Mouse (Mus musculus): ENCODE results near the gene Rfx1. TPM values are rescaled to one million over a fixed set of nuclear protein-coding genes. Genes with fewer than 3 reads are reported as not detected.

Gene Rfx1
- total and polyA plus RNA-seq, 2 experiments from 2014 or later, result 8.8 to 28.4 TPM

GRCm38 (mm10) chr8:84072321-84072720 lies 5.7 kb downstream of the Rfx1 start:
- 91% methylated on average over 10 of the region's 10 CpGs for WGBS

DNA sequence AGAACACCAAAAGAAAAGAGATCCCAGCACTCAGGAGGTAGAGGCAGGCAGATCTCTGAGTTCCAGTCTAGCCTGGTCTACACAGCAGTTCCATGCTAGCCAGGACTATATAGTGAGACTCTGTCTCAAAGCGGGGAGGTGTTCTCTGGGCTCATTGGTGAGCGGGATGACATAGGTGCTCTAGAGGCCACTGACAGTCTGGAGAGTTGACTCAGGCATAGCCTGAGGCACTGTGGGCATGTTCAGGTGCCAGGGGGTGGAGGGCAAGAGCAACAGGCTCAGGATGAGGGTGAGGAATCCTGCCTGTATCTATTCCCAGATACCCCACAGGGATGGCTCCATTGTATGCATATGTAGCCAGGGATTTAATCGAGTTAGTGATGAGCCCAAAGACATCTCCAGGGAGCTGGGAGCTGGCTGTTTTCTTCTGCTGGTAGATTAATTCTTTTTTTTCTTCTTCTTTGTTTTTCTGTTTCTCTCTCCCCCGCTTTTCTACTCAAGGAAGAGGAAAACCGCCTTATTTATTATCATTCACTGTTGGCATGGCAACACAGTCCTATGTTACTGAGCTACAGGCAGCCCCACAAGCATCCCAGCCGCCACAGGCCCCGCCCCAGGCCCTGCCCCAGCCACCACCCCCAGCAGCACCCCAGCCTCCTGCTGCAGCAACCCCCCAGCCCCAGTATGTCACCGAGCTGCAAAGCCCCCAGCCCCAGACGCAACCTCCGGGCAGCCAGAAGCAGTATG lies 6.8 kb downstream of the Rfx1 start:
- H3K27me3 ChIP-seq (ENCODE audit: insufficient read depth, low read length), result no peaks in the 10 kb centered on the region
- H3K4me1 ChIP-seq (ENCODE audit: insufficient read depth, low read length), result peaks cover 8% of the 10 kb centered on the region; the same call in 1 of the 2 replicates
- ATAC-seq (ENCODE audit: low FRiP score) (no peak), DNase-seq (ENCODE audit: low spot score) (peak; percentile 32)
- H3K9me3 ChIP-seq (ENCODE audit: low read length), result no peaks in the 10 kb centered on the region
- 0 out of 2 replicates have a peak overlapping the region, but pooled peaks have one; percentile 8 for H3K9ac ChIP-seq (replicated peaks; ENCODE audit: low read length, poor library complexity, severe bottlenecking)
- peaks cover 26% of the 10 kb centered on the region for H3K36me3 ChIP-seq (ENCODE audit: insufficient read depth, low read length)
- peak overlapping the region; percentile 20; the same call in 1 of the 2 replicates for H3K4me2 ChIP-seq (ENCODE audit: low read depth, low read length, poor library complexity, severe bottlenecking)
- H3K4me3 ChIP-seq (ENCODE audit: low read depth, low read length), result no peak overlapping the region
- 34% methylated on average over 9 of the region's 10 CpGs for WGBS
- peak overlapping the region; percentile 55; the same call in 1 of the 2 replicates for H3K27ac ChIP-seq (ENCODE audit: low read depth, low read length)
- no peak for TF ChIP-seq CTCF (IDR thresholded peaks at IDR 0.05)

More at GRCm38 (mm10) chr8:84072321-84072720, 5.7 kb downstream of the Rfx1 start:
- TF ChIP-seq CTCF (IDR thresholded peaks at IDR 0.05), result no peak
- no peak for DNase-seq (ENCODE audit: low spot score)
- no peak for ATAC-seq (ENCODE audit: low FRiP score)
- no peak overlapping the region for H3K4me2 ChIP-seq (ENCODE audit: low read depth, low read length, poor library complexity, severe bottlenecking)
- H3K9ac ChIP-seq (replicated peaks; ENCODE audit: low read length, poor library complexity, severe bottlenecking), result no peak overlapping the region
- no peaks in the 10 kb centered on the region for H3K27me3 ChIP-seq (ENCODE audit: insufficient read depth, low read length)
- peaks cover 16% of the 10 kb centered on the region for H3K4me1 ChIP-seq (ENCODE audit: insufficient read depth, low read length)
- 0 out of 2 replicates have a peak overlapping the region, but pooled peaks have one; percentile 33 for H3K27ac ChIP-seq (ENCODE audit: low read depth, low read length)
- no peaks in the 10 kb centered on the region for H3K9me3 ChIP-seq (ENCODE audit: low read length)
- no peak overlapping the region for H3K4me3 ChIP-seq (ENCODE audit: low read depth, low read length)
- peaks cover 26% of the 10 kb centered on the region for H3K36me3 ChIP-seq (ENCODE audit: insufficient read depth, low read length)

DNA sequence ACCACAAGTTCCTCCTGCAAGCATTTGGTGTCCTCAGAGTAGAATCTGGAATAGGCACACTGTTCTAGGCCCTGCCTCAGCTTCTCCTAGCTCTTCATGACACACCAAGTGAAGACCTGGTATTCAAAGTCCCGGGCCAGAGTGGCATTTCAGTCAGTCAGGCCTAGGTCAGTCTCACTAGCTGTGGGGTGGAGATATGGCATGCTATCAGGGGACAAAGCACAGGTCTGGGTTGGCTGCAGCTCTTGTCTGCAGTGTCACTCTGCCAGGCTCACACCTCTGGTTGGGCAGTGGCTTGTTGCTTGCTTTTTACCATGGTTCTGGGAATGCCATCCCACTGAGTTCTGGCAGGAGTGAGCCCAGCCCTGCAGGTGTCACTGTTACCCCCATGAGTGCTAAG lies 9.8 kb downstream of the Rfx1 start:
- Histone ChIP-seq H3K36me3 (ENCODE audit: insufficient read depth, low read length) (peaks cover 50% of the 10 kb centered on the region), H3K27ac (ENCODE audit: low read depth, low read length) (no peak overlapping the region), H3K4me3 (ENCODE audit: low read depth, low read length) (no peak overlapping the region), H3K9me3 (ENCODE audit: low read length) (no peaks in the 10 kb centered on the region), H3K4me2 (ENCODE audit: low read depth, low read length, poor library complexity, severe bottlenecking) (no peak overlapping the region), H3K9ac (replicated peaks; ENCODE audit: low read length, poor library complexity, severe bottlenecking) (no peak overlapping the region), H3K27me3 (ENCODE audit: insufficient read depth, low read length) (no peaks in the 10 kb centered on the region), H3K4me1 (ENCODE audit: insufficient read depth, low read length) (peaks cover 8% of the 10 kb centered on the region; the same call in 1 of the 2 replicates)
- WGBS, result 95% methylated on average over 1 of the region's 1 CpGs
- no peak for TF ChIP-seq CTCF (IDR thresholded peaks at IDR 0.05)
- ATAC-seq (ENCODE audit: low FRiP score) (no peak), DNase-seq (ENCODE audit: low spot score) (no peak)

DNA sequence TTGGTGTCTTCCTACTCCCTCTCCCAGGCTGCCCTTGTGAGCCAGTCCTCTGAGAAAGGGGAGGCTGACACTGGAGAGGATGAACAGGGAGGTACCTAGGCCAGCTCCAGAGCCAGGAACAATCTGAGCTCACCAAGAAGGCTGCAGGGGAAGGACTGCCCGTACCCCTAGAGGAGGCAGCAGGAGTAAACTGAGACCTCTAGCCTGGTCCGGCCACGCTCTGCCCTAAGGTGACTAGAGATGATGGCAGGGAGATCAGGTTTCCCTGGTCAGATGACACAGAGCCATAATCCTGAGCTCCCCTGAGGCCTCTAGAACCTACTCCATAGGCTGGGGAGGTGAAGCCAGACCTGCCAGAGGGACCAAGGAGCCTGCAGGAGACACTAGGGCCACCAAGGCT lies 10.2 kb downstream of the Rfx1 start:
- Histone ChIP-seq H3K36me3 (ENCODE audit: insufficient read depth, low read length) (peaks cover 51% of the 10 kb centered on the region), H3K4me2 (ENCODE audit: low read depth, low read length, poor library complexity, severe bottlenecking) (no peak overlapping the region), H3K4me1 (ENCODE audit: insufficient read depth, low read length) (peaks cover 8% of the 10 kb centered on the region; the same call in 1 of the 2 replicates), H3K27ac (ENCODE audit: low read depth, low read length) (no peak overlapping the region), H3K9ac (replicated peaks; ENCODE audit: low read length, poor library complexity, severe bottlenecking) (no peak overlapping the region), H3K27me3 (ENCODE audit: insufficient read depth, low read length) (no peaks in the 10 kb centered on the region), H3K9me3 (ENCODE audit: low read length) (no peaks in the 10 kb centered on the region), H3K4me3 (ENCODE audit: low read depth, low read length) (no peak overlapping the region)
- no peak for TF ChIP-seq CTCF (IDR thresholded peaks at IDR 0.05)
- ATAC-seq (ENCODE audit: low FRiP score), result no peak
- 88% methylated on average over 3 of the region's 3 CpGs for WGBS
- DNase-seq (ENCODE audit: low spot score), result no peak

GRCm38 (mm10) chr8:84079206-84079605 lies 12.6 kb downstream of the Rfx1 start:
- H3K27me3 ChIP-seq (ENCODE audit: insufficient read depth, low read length), result no peaks in the 10 kb centered on the region

GRCm38 (mm10) chr8:84083829-84084241 lies 17.2 kb downstream of the Rfx1 start:
- H3K36me3 ChIP-seq (ENCODE audit: insufficient read depth, low read length), result peaks cover 83% of the 10 kb centered on the region
- 20% methylated on average over 8 of the region's 8 CpGs for WGBS

More at GRCm38 (mm10) chr8:84079206-84079605, 12.6 kb downstream of the Rfx1 start:
- 84% methylated on average over 5 of the region's 5 CpGs for WGBS
- no peak overlapping the region for H3K4me2 ChIP-seq (ENCODE audit: low read depth, low read length, poor library complexity, severe bottlenecking)
- H3K36me3 ChIP-seq (ENCODE audit: insufficient read depth, low read length), result peaks cover 70% of the 10 kb centered on the region
- DNase-seq (ENCODE audit: low spot score) (no peak), ATAC-seq (ENCODE audit: low FRiP score) (no peak)
- no peak for TF ChIP-seq CTCF (IDR thresholded peaks at IDR 0.05)
- no peaks in the 10 kb centered on the region for H3K9me3 ChIP-seq (ENCODE audit: low read length)
- no peaks in the 10 kb centered on the region for H3K4me1 ChIP-seq (ENCODE audit: insufficient read depth, low read length)
- H3K4me3 ChIP-seq (ENCODE audit: low read depth, low read length), result no peak overlapping the region
- no peak overlapping the region for H3K9ac ChIP-seq (replicated peaks; ENCODE audit: low read length, poor library complexity, severe bottlenecking)
- H3K27ac ChIP-seq (ENCODE audit: low read depth, low read length), result no peak overlapping the region

More at GRCm38 (mm10) chr8:84083829-84084241, 17.2 kb downstream of the Rfx1 start:
- Histone ChIP-seq H3K9me3 (ENCODE audit: low read length) (no peaks in the 10 kb centered on the region), H3K4me2 (ENCODE audit: low read depth, low read length, poor library complexity, severe bottlenecking) (no peak overlapping the region), H3K4me3 (ENCODE audit: low read depth, low read length) (no peak overlapping the region), H3K9ac (replicated peaks; ENCODE audit: low read length, poor library complexity, severe bottlenecking) (no peak overlapping the region), H3K27ac (ENCODE audit: low read depth, low read length) (no peak overlapping the region), H3K27me3 (ENCODE audit: insufficient read depth, low read length) (no peaks in the 10 kb centered on the region), H3K4me1 (ENCODE audit: insufficient read depth, low read length) (no peaks in the 10 kb centered on the region)
- TF ChIP-seq CTCF (IDR thresholded peaks at IDR 0.05), result peak; percentile 70
- ATAC-seq (ENCODE audit: low FRiP score) (peak; percentile 52), DNase-seq (ENCODE audit: low spot score) (peak; percentile 71)
